Comparison of ENCODE assay signal across 13 mouse cellular contexts in genomic region chr7:24445266-24445926, GRCm38 (mm10). TPM values are rescaled to one million over a fixed set of nuclear protein-coding genes. Genes with fewer than 3 reads are reported as not detected.
DNase-seq lines count a peak whose midpoint lies in the region; ATAC-seq and TF ChIP-seq lines count a peak whose summit lies in the region.
"Had no signal": no experiment of that assay in that cellular context is flagged by ENCODE, and none has a peak within 500 bp of the region (broad histone marks: within the 10 kb centered on the region; RNA-seq: fewer than 3 reads in every experiment).

No protein-coding gene starts in this region.

- DNase-seq in layer of hippocampus, adult 9-11 months = peak; percentile 52
- DNase-seq in layer of hippocampus, adult 18-20 months (ENCODE audit: low spot score in 2 of 2) = no peak
- peak; percentile 77 to 80 for DNase-seq in monocyte, adult 2 months (ENCODE audit: low read depth in 1 of 2, low spot score in 2 of 2)
- no peak for DNase-seq in kidney, adult 11 months
- DNase-seq in hindbrain, postnatal 0 days (ENCODE audit: low spot score) = no peak

- no peak for TF ChIP-seq CTCF in hindbrain, postnatal 0 days (IDR thresholded peaks at IDR 0.05; ENCODE audit: low read depth)

- H3K4me2 ChIP-seq in stomach, embryonic 16.5 days (ENCODE audit: low read depth, low read length) = no peak overlapping the region
- H3K4me2 ChIP-seq in neural tube, embryonic 15.5 days = no peak overlapping the region
- no peak overlapping the region for H3K4me2 ChIP-seq in hindbrain, postnatal 0 days (ENCODE audit: low read depth, low read length)
- H3K4me2 ChIP-seq: heart, embryonic 12.5 days; limb, embryonic 15.5 days; midbrain, embryonic 13.5 days had no signal

- WGBS in stomach, embryonic 16.5 days = 85% methylated on average over 9 of the region's 9 CpGs
- 91% methylated on average over 9 of the region's 9 CpGs for WGBS in neural tube, embryonic 15.5 days
- WGBS in hindbrain, postnatal 0 days = 90% methylated on average over 9 of the region's 9 CpGs

- no peaks in the 10 kb centered on the region for H3K9me3 ChIP-seq in stomach, embryonic 16.5 days (replicated peaks; ENCODE audit: control insufficient read depth, low read length)
- no peaks in the 10 kb centered on the region for H3K9me3 ChIP-seq in neural tube, embryonic 15.5 days (replicated peaks)
- H3K9me3 ChIP-seq in hindbrain, postnatal 0 days (ENCODE audit: low read length) = no peaks in the 10 kb centered on the region
- H3K9me3 ChIP-seq: heart, embryonic 12.5 days; limb, embryonic 15.5 days; midbrain, embryonic 13.5 days had no signal

- H3K27me3 ChIP-seq in stomach, embryonic 16.5 days (ENCODE audit: control insufficient read depth, insufficient read depth, low read length) = no peaks in the 10 kb centered on the region
- H3K27me3 ChIP-seq in neural tube, embryonic 15.5 days (replicated peaks) = no peaks in the 10 kb centered on the region
- no peaks in the 10 kb centered on the region for H3K27me3 ChIP-seq in hindbrain, postnatal 0 days (ENCODE audit: insufficient read depth, low read length)
- H3K27me3 ChIP-seq: limb, embryonic 15.5 days; midbrain, embryonic 13.5 days had no signal

- H3K27ac ChIP-seq in stomach, embryonic 16.5 days (ENCODE audit: low read length) = peak overlapping the region; percentile 38; the same call in 1 of the 2 replicates
- H3K27ac ChIP-seq in neural tube, embryonic 15.5 days (replicated peaks) = no peak overlapping the region
- H3K27ac ChIP-seq in hindbrain, postnatal 0 days = no peak overlapping the region
- H3K27ac ChIP-seq: limb, embryonic 15.5 days; midbrain, embryonic 13.5 days had no signal

- no peak overlapping the region for H3K4me3 ChIP-seq in stomach, embryonic 16.5 days (replicated peaks; ENCODE audit: low read length)
- no peak overlapping the region for H3K4me3 ChIP-seq in neural tube, embryonic 15.5 days (replicated peaks)
- no peak overlapping the region for H3K4me3 ChIP-seq in hindbrain, postnatal 0 days (ENCODE audit: low read length)
- H3K4me3 ChIP-seq: heart, embryonic 12.5 days; limb, embryonic 15.5 days; midbrain, embryonic 13.5 days had no signal

- H3K4me1 ChIP-seq in stomach, embryonic 16.5 days (ENCODE audit: control insufficient read depth, insufficient read depth, low read length) = no peaks in the 10 kb centered on the region
- no peaks in the 10 kb centered on the region for H3K4me1 ChIP-seq in neural tube, embryonic 15.5 days
- H3K4me1 ChIP-seq in hindbrain, postnatal 0 days (ENCODE audit: insufficient read depth, low read length) = no peaks in the 10 kb centered on the region
- H3K4me1 ChIP-seq: midbrain, embryonic 13.5 days had no signal

- no peak overlapping the region for H3K9ac ChIP-seq in stomach, embryonic 16.5 days (ENCODE audit: low read length)
- H3K9ac ChIP-seq in neural tube, embryonic 15.5 days (replicated peaks) = no peak overlapping the region
- H3K9ac ChIP-seq in hindbrain, postnatal 0 days (replicated peaks; ENCODE audit: low read length) = no peak overlapping the region
- H3K9ac ChIP-seq: heart, embryonic 12.5 days; limb, embryonic 15.5 days; midbrain, embryonic 13.5 days had no signal

- no peaks in the 10 kb centered on the region for H3K36me3 ChIP-seq in stomach, embryonic 16.5 days (ENCODE audit: control insufficient read depth, insufficient read depth, low read length)
- no peaks in the 10 kb centered on the region for H3K36me3 ChIP-seq in neural tube, embryonic 15.5 days
- no peaks in the 10 kb centered on the region for H3K36me3 ChIP-seq in hindbrain, postnatal 0 days (ENCODE audit: insufficient read depth, low read length)
- H3K36me3 ChIP-seq: heart, embryonic 12.5 days; limb, embryonic 15.5 days; midbrain, embryonic 13.5 days had no signal

- peak; percentile 31 to 48; a peak in 3 of 4 replicates for ATAC-seq in hematopoietic stem cell, adult 5-6 weeks (replicated peaks in 1 of 2; ENCODE audit: insufficient read depth in 1 of 2, low FRiP score in 2 of 2, low TSS enrichment in 1 of 2, low read depth in 1 of 2, poor library complexity in 2 of 2, severe bottlenecking in 2 of 2)
- peak; percentile 57; the same call in 1 of the 2 replicates for ATAC-seq in stomach, embryonic 16.5 days (ENCODE audit: insufficient read depth, low FRiP score)
- ATAC-seq in neural tube, embryonic 15.5 days (ENCODE audit: low FRiP score) = no peak
- ATAC-seq in hindbrain, postnatal 0 days = no peak
- ATAC-seq: midbrain, embryonic 13.5 days had no signal

RNA-seq across cellular contexts. Expression of gene Irgc1, which starts 6.7 kb away (rescaled TPM):
- total RNA-seq in layer of hippocampus, adult 18-20 months (2021) = not detected
- not detected in 2 replicates for total RNA-seq in hematopoietic stem cell, adult 5-6 weeks (2017)
- 0.17 and 0.26 TPM in 2 replicates for polyA plus RNA-seq in stomach, embryonic 16.5 days (2015; fragmentation: Nextera tagmentation; extraction: Ambion mirVana)
- not detected in 2 replicates for polyA plus RNA-seq in neural tube, embryonic 15.5 days (2015; fragmentation: Nextera tagmentation; extraction: Ambion mirVana)
- not detected in 2 replicates for total RNA-seq in hindbrain, postnatal 0 days (2014; rRNA removed)
- not detected in 2 replicates for polyA plus RNA-seq in hindbrain, postnatal 0 days (2015; fragmentation: Nextera tagmentation; extraction: Ambion mirVana)
- total RNA-seq: layer of hippocampus, postnatal 10 days had no signal
- polyA plus RNA-seq: heart, embryonic 12.5 days; midbrain, embryonic 13.5 days had no signal

RNA-seq across cellular contexts. Expression of gene Plaur, which starts 16.9 kb away (rescaled TPM):
- under 1 TPM; 0.54 to 0.91 TPM for total RNA-seq in layer of hippocampus, adult 18-20 months (2021)
- total RNA-seq in hematopoietic stem cell, adult 5-6 weeks (2017) = 37.1 and 53.2 TPM in 2 replicates
- 13.3 and 15.4 TPM in 2 replicates for polyA plus RNA-seq in stomach, embryonic 16.5 days (2015; fragmentation: Nextera tagmentation; extraction: Ambion mirVana)
- polyA plus RNA-seq in neural tube, embryonic 15.5 days (2015; fragmentation: Nextera tagmentation; extraction: Ambion mirVana) = 1.7 and 4.6 TPM in 2 replicates
- 3.0 and 4.8 TPM in 2 replicates for total RNA-seq in hindbrain, postnatal 0 days (2014; rRNA removed)
- 1.3 and 1.4 TPM in 2 replicates for polyA plus RNA-seq in hindbrain, postnatal 0 days (2015; fragmentation: Nextera tagmentation; extraction: Ambion mirVana)
- polyA plus RNA-seq: testis, adult 2 months had no signal

RNA-seq across cellular contexts. Expression of gene Cadm4, which starts 36.4 kb away (rescaled TPM):
- 100 to 1,000 TPM; 136 to 141 TPM for total RNA-seq in layer of hippocampus, adult 18-20 months (2021)
- total RNA-seq in hematopoietic stem cell, adult 5-6 weeks (2017) = 0.35 TPM in 1 of 2 replicates, not detected in the other
- 4.4 TPM in 2 replicates for polyA plus RNA-seq in stomach, embryonic 16.5 days (2015; fragmentation: Nextera tagmentation; extraction: Ambion mirVana)
- 67.2 and 90.6 TPM in 2 replicates for polyA plus RNA-seq in neural tube, embryonic 15.5 days (2015; fragmentation: Nextera tagmentation; extraction: Ambion mirVana)
- 423 and 447 TPM in 2 replicates for total RNA-seq in hindbrain, postnatal 0 days (2014; rRNA removed)
- 97.9 and 101 TPM in 2 replicates for polyA plus RNA-seq in hindbrain, postnatal 0 days (2015; fragmentation: Nextera tagmentation; extraction: Ambion mirVana)

RNA-seq across cellular contexts. Expression of gene Smg9, which starts 46.0 kb away (rescaled TPM):
- 10 to 100 TPM; 33.2 to 34.8 TPM for total RNA-seq in layer of hippocampus, adult 18-20 months (2021)
- total RNA-seq in hematopoietic stem cell, adult 5-6 weeks (2017) = 15.6 and 21.3 TPM in 2 replicates
- 19.5 and 21.3 TPM in 2 replicates for polyA plus RNA-seq in stomach, embryonic 16.5 days (2015; fragmentation: Nextera tagmentation; extraction: Ambion mirVana)
- 34.4 and 38.3 TPM in 2 replicates for polyA plus RNA-seq in neural tube, embryonic 15.5 days (2015; fragmentation: Nextera tagmentation; extraction: Ambion mirVana)
- 34.5 and 52.3 TPM in 2 replicates for total RNA-seq in hindbrain, postnatal 0 days (2014; rRNA removed)
- polyA plus RNA-seq in hindbrain, postnatal 0 days (2015; fragmentation: Nextera tagmentation; extraction: Ambion mirVana) = 27.4 and 29.7 TPM in 2 replicates

Comparison
In these comparisons a context has a peak if more than half of its experiments do, and no peak if none do; other contexts are left out.
1. DNase-seq: peak in layer of hippocampus, adult 9-11 months (single experiment) and monocyte, adult 2 months (2 of 2); none in layer of hippocampus, adult 18-20 months (0 of 2), kidney, adult 11 months (single experiment) and hindbrain, postnatal 0 days (single experiment).
2. ATAC-seq: peak in hematopoietic stem cell, adult 5-6 weeks (2 of 2) and stomach, embryonic 16.5 days (single experiment); none in neural tube, embryonic 15.5 days (single experiment) and hindbrain, postnatal 0 days (single experiment).
3. RNA of gene Cadm4, which starts 36.4 kb away (total RNA-seq): 423 to 447 TPM in hindbrain, postnatal 0 days and 136 to 141 TPM in layer of hippocampus, adult 18-20 months; 0.35 TPM in hematopoietic stem cell, adult 5-6 weeks; every median in the first group is over 100 times any median in the second.